Mouse (Mus musculus) MEL (cell line): ENCODE results near the gene Tspan9. TPM values are rescaled to one million over a fixed set of nuclear protein-coding genes. Genes with fewer than 3 reads are reported as not detected.

ENCODE experiments used
- DNase-seq: peaks from one replicate; pipeline ENCODE4 v3.0.0; 2011; ENCODE audit warnings: low read depth, low spot score
- H3K27ac ChIP-seq: 2 replicates; pipeline ENCODE4 v1.5.1; 2012; ENCODE audit warnings: low read depth, mild to moderate bottlenecking, control low read depth, low read length, moderate library complexity; ENCODE audit not compliant: control insufficient read depth
- H3K27me3 ChIP-seq, 2 experiments: fragments of 150-350 bp in 1 of 2; sonication (generic) in 1 of 2; 2 replicates each; pipeline ENCODE4 v1.6.1; 2012; ENCODE audit warnings: low read length in 2 of 2, mild to moderate bottlenecking in 2 of 2, improper control_type of control experiment in 1 of 2, moderate library complexity in 1 of 2; ENCODE audit not compliant: insufficient read depth in 2 of 2, control insufficient read depth in 1 of 2
- H3K36me3 ChIP-seq, 2 experiments: 2 replicates each; pipeline ENCODE4 v1.6.1; 2012 to 2014; ENCODE audit warnings: low read length in 2 of 2, improper control_type of control experiment in 1 of 2, inconsistent platforms in 1 of 2, mild to moderate bottlenecking in 1 of 2; ENCODE audit not compliant: insufficient read depth in 2 of 2, control insufficient read depth in 1 of 2
- H3K4me1 ChIP-seq, 2 experiments: fragments of 150-350 bp in 1 of 2; sonication (generic) in 1 of 2; 2 replicates each; pipeline ENCODE4 v1.6.1; 2012; ENCODE audit warnings: low read length in 2 of 2, improper control_type of control experiment in 1 of 2, mild to moderate bottlenecking in 1 of 2; ENCODE audit not compliant: insufficient read depth in 2 of 2, control insufficient read depth in 1 of 2
- H3K4me3 ChIP-seq, 2 experiments: fragments of 150-350 bp in 1 of 2; sonication (generic) in 1 of 2; 2 replicates each; pipeline ENCODE4 v1.5.1; 2012; ENCODE audit warnings: low read depth in 2 of 2, low read length in 2 of 2, mild to moderate bottlenecking in 2 of 2, moderate library complexity in 2 of 2, control low read depth in 1 of 2, improper control_type of control experiment in 1 of 2; ENCODE audit not compliant: control insufficient read depth in 1 of 2, insufficient read depth in 1 of 2
- H3K79me2 ChIP-seq: 2 replicates; pipeline ENCODE4 v1.6.1; 2012; ENCODE audit warnings: mild to moderate bottlenecking, low read length, moderate library complexity; ENCODE audit not compliant: control insufficient read depth, poor library complexity, insufficient read depth
- H3K9ac ChIP-seq: 2 replicates; pipeline ENCODE4 v1.6.1; 2012; ENCODE audit warnings: low read depth, mild to moderate bottlenecking, control low read depth, low read length, moderate library complexity; ENCODE audit not compliant: control insufficient read depth, poor library complexity, severe bottlenecking
- H3K9me3 ChIP-seq: fragments of 150-350 bp; sonication (generic); replicated peaks from 2 replicates; pipeline ENCODE4 v1.6.1; 2012; ENCODE audit warnings: mild to moderate bottlenecking, low read length, improper control_type of control experiment, moderate library complexity; ENCODE audit not compliant: insufficient read depth
- CHD1 ChIP-seq: IDR thresholded peaks from 2 replicates; pipeline ENCODE4 v1.6.1; 2012; ENCODE audit warnings: low read depth, mild to moderate bottlenecking, inconsistent platforms, low read length, improper control_type of control experiment
- EP300 ChIP-seq, 2 experiments: IDR thresholded peaks; 2 replicates each; pipeline ENCODE4 v1.6.1; 2011; ENCODE audit warnings: improper control_type of control experiment in 2 of 2, low read length in 2 of 2, low read depth in 1 of 2, mild to moderate bottlenecking in 1 of 2
- ETS1 ChIP-seq: IDR thresholded peaks from 2 replicates; pipeline ENCODE4 v1.6.1; 2012; ENCODE audit warnings: low read depth, mild to moderate bottlenecking, inconsistent platforms, low read length, improper control_type of control experiment, moderate library complexity
- GABPA ChIP-seq: IDR thresholded peaks from 2 replicates; pipeline ENCODE4 v1.6.1; 2012; ENCODE audit warnings: low read depth, mild to moderate bottlenecking, inconsistent platforms, low read length, improper control_type of control experiment, moderate library complexity
- GATA1 ChIP-seq: IDR thresholded peaks from 2 replicates; pipeline ENCODE4 v1.6.1; 2011; ENCODE audit warnings: low read depth, low read length, improper control_type of control experiment
- HCFC1 ChIP-seq: IDR thresholded peaks from 2 replicates; pipeline ENCODE4 v1.6.1; 2012; ENCODE audit warnings: low read depth, mild to moderate bottlenecking, inconsistent platforms, low read length, improper control_type of control experiment, moderate library complexity
- JUND ChIP-seq: IDR thresholded peaks from 2 replicates; pipeline ENCODE4 v1.6.1; 2011; ENCODE audit warnings: low read depth, mild to moderate bottlenecking, improper control_type of control experiment, low read length
- MAX ChIP-seq: IDR thresholded peaks from 2 replicates; pipeline ENCODE4 v1.6.1; 2011; ENCODE audit warnings: low read length, improper control_type of control experiment
- MXI1 ChIP-seq: IDR thresholded peaks from 2 replicates; pipeline ENCODE4 v1.6.1; 2011; ENCODE audit warnings: mild to moderate bottlenecking, low read depth, low read length, improper control_type of control experiment
- MYB ChIP-seq: IDR thresholded peaks from 2 replicates; pipeline ENCODE4 v1.6.1; 2011; ENCODE audit warnings: mild to moderate bottlenecking, low read depth, low read length, improper control_type of control experiment
- MYC ChIP-seq: IDR thresholded peaks from 2 replicates; pipeline ENCODE4 v1.6.1; 2011; ENCODE audit warnings: low read depth, mild to moderate bottlenecking, low read length, improper control_type of control experiment, moderate library complexity
- NRF1 ChIP-seq: IDR thresholded peaks from 2 replicates; pipeline ENCODE4 v1.6.1; 2014; ENCODE audit warnings: low read depth, mild to moderate bottlenecking, inconsistent platforms, low read length, improper control_type of control experiment, moderate library complexity; ENCODE audit not compliant: poor library complexity, insufficient read depth, severe bottlenecking
- POLR2A ChIP-seq, 2 experiments: IDR thresholded peaks; 2 replicates each; pipeline ENCODE4 v1.6.1; 2011 to 2012; ENCODE audit warnings: low read length in 2 of 2, mild to moderate bottlenecking in 2 of 2, control low read depth in 1 of 2, improper control_type of control experiment in 1 of 2, low read depth in 1 of 2, moderate library complexity in 1 of 2; ENCODE audit not compliant: control insufficient read depth in 1 of 2, insufficient read depth in 1 of 2, poor library complexity in 1 of 2
- POLR2AphosphoS5 ChIP-seq: IDR thresholded peaks from 2 replicates; pipeline ENCODE4 v1.6.1; 2012; ENCODE audit warnings: low read depth, borderline replicate concordance, mild to moderate bottlenecking, inconsistent platforms, low read length, moderate library complexity, mixed read lengths
- RCOR1 ChIP-seq: IDR thresholded peaks from 2 replicates; pipeline ENCODE4 v1.6.1; 2012; ENCODE audit warnings: low read depth, mild to moderate bottlenecking, inconsistent platforms, low read length, improper control_type of control experiment
- SIN3A ChIP-seq: IDR thresholded peaks from 2 replicates; pipeline ENCODE4 v1.6.1; 2012; ENCODE audit warnings: low read length, improper control_type of control experiment, inconsistent platforms
- SMC3 ChIP-seq: IDR thresholded peaks from 2 replicates; pipeline ENCODE4 v1.6.1; 2011; ENCODE audit warnings: low read depth, low read length, improper control_type of control experiment
- TAL1 ChIP-seq: IDR thresholded peaks from 2 replicates; pipeline ENCODE4 v1.6.1; 2012; ENCODE audit warnings: mild to moderate bottlenecking, inconsistent platforms, low read length, moderate library complexity, mixed read lengths
- UBTF ChIP-seq: IDR thresholded peaks from 2 replicates; pipeline ENCODE4 v1.6.1; 2012; ENCODE audit warnings: low read depth, mild to moderate bottlenecking, inconsistent platforms, low read length, improper control_type of control experiment, moderate library complexity, borderline replicate concordance; ENCODE audit not compliant: insufficient read depth
- USF1 ChIP-seq: IDR thresholded peaks from 2 replicates; pipeline ENCODE4 v1.6.1; 2014; ENCODE audit warnings: low read depth, mild to moderate bottlenecking, inconsistent platforms, low read length, improper control_type of control experiment, moderate library complexity
- USF2 ChIP-seq, 2 experiments: IDR thresholded peaks; 2 replicates each; pipeline ENCODE4 v1.6.1; 2011 to 2012; ENCODE audit warnings: improper control_type of control experiment in 2 of 2, low read length in 2 of 2, borderline replicate concordance in 1 of 2, inconsistent platforms in 1 of 2, low read depth in 1 of 2, mild to moderate bottlenecking in 1 of 2; ENCODE audit not compliant: insufficient read depth in 1 of 2
- ZC3H11A ChIP-seq: IDR thresholded peaks from 2 replicates; pipeline ENCODE4 v1.6.1; 2012; ENCODE audit warnings: low read depth, mild to moderate bottlenecking, inconsistent platforms, low read length, improper control_type of control experiment
- ZKSCAN1 ChIP-seq: IDR thresholded peaks from 2 replicates; pipeline ENCODE4 v1.6.1; 2012; ENCODE audit warnings: low read depth, mild to moderate bottlenecking, inconsistent platforms, low read length, improper control_type of control experiment, moderate library complexity
- ZMIZ1 ChIP-seq: IDR thresholded peaks from 2 replicates; pipeline ENCODE4 v1.6.1; 2012; ENCODE audit warnings: low read depth, mild to moderate bottlenecking, inconsistent platforms, low read length, improper control_type of control experiment, moderate library complexity
- polyA plus RNA-seq, 2 experiments: library from polyadenylated mRNA; stranded (reverse) in 1 of 2; unstranded in 1 of 2; fragments of >175 nt in 1 of 2; fragments of >200 nt in 1 of 2; gene quantifications; 2 replicates each; pipeline versions ENCODE4 v1.2.1 to v1.2.4; 2012; ENCODE audit warnings: low replicate concordance in 2 of 2, low read depth in 1 of 2; ENCODE audit not compliant: insufficient read length in 2 of 2, insufficient read depth in 1 of 2, missing spikeins in 1 of 2
- total RNA-seq: library from RNA; depleted of rRNA; stranded (reverse); fragments of 300-350 nt; gene quantifications from 2 replicates; pipeline ENCODE4 v1.2.3, GENCODE M21; 2012

The Tspan9 gene
- total and polyA plus RNA-seq, 3 experiments: 0.08 to 3.4 TPM; not detected in 1

GRCm38 (mm10) chr6:128095131-128095530 is 48.3 kb downstream of the Tspan9 start:
- Histone ChIP-seq H3K9me3 (no peaks in the 10 kb centered on the region), H3K4me1 (no peaks in the 10 kb centered on the region), H3K27me3 (no peaks in the 10 kb centered on the region), H3K27ac (no peak overlapping the region), H3K4me3 (no peak overlapping the region), H3K79me2 (no peaks in the 10 kb centered on the region), H3K9ac (no peak overlapping the region), H3K36me3 (no peaks in the 10 kb centered on the region)
- TF ChIP-seq POLR2A (IDR thresholded peaks at IDR 0.05; ENCODE audit: control insufficient read depth in 1 of 2, insufficient read depth in 1 of 2, low read depth in 1 of 2, low read length in 2 of 2, poor library complexity in 1 of 2): no peak
- DNase-seq: no peak

- no peaks in the 10 kb centered on the region for H3K36me3 ChIP-seq
These were observed 49.4 kb downstream of the Tspan9 start for GRCm38 (mm10) chr6:128093856-128094628.

GRCm38 (mm10) chr6:128092621-128093020 is 50.8 kb downstream of the Tspan9 start:
- TF ChIP-seq ZKSCAN1: no peak
- no peak for TF ChIP-seq MAX
- TF ChIP-seq MXI1: no peak
- no peak for TF ChIP-seq MYC
- no peak for TF ChIP-seq UBTF
- no peak for TF ChIP-seq MYB
- no peak for TF ChIP-seq NRF1
- TF ChIP-seq ZMIZ1: no peak
- no peak for TF ChIP-seq GATA1
- TF ChIP-seq SMC3: no peak
- no peak for TF ChIP-seq GABPA
- no peak for TF ChIP-seq ETS1
- no peak for TF ChIP-seq RCOR1
- TF ChIP-seq JUND: no peak
- no peak for TF ChIP-seq CHD1
- no peak for TF ChIP-seq SIN3A
- no peak for TF ChIP-seq POLR2A (IDR thresholded peaks at IDR 0.05; ENCODE audit: control insufficient read depth in 1 of 2, insufficient read depth in 1 of 2, low read depth in 1 of 2, low read length in 2 of 2, poor library complexity in 1 of 2)
- TF ChIP-seq USF1: no peak
- TF ChIP-seq ZC3H11A: no peak
- no peak for TF ChIP-seq HCFC1
- no peaks in the 10 kb centered on the region for H3K9me3 ChIP-seq
- no peaks in the 10 kb centered on the region for H3K4me1 ChIP-seq

More at GRCm38 (mm10) chr6:128093856-128094628, 49.4 kb downstream of the Tspan9 start:
- DNase-seq: no peak
- Histone ChIP-seq H3K4me1 (no peaks in the 10 kb centered on the region), H3K27me3 (no peaks in the 10 kb centered on the region), H3K79me2 (no peaks in the 10 kb centered on the region), H3K9ac (no peak overlapping the region)
- TF ChIP-seq EP300 (IDR thresholded peaks at IDR 0.05; ENCODE audit: low read depth in 1 of 2, low read length in 2 of 2) (no peak), USF2 (IDR thresholded peaks at IDR 0.05; ENCODE audit: borderline replicate concordance in 1 of 2, insufficient read depth in 1 of 2, low read depth in 1 of 2, low read length in 2 of 2) (no peak), HCFC1 (no peak), USF1 (no peak), RCOR1 (no peak), ZMIZ1 (no peak), GATA1 (no peak), POLR2AphosphoS5 (no peak), TAL1 (no peak), SMC3 (no peak)
- TF ChIP-seq, all 39 proteins: peak for 0
- Histone ChIP-seq H3K4me3 (no peak overlapping the region), H3K27ac (no peak overlapping the region), H3K9me3 (no peaks in the 10 kb centered on the region)

More at GRCm38 (mm10) chr6:128092621-128093020, 50.8 kb downstream of the Tspan9 start:
- Histone ChIP-seq H3K27me3 (no peaks in the 10 kb centered on the region), H3K4me3 (no peak overlapping the region), H3K36me3 (no peaks in the 10 kb centered on the region), H3K9ac (no peak overlapping the region), H3K79me2 (no peaks in the 10 kb centered on the region), H3K27ac (no peak overlapping the region)
- no peak for DNase-seq
